Mouse (Mus musculus): ENCODE results near the gene Zfp683.

Zfp683 gene

GRCm38 (mm10) chr4:134053538-134053937 is at the start of gene Zfp683:
Zfp683 (plus strand) TSS chr4:134053838.
- no peak for DNase-seq (ENCODE audit: low spot score in 2 of 2)

DNA sequence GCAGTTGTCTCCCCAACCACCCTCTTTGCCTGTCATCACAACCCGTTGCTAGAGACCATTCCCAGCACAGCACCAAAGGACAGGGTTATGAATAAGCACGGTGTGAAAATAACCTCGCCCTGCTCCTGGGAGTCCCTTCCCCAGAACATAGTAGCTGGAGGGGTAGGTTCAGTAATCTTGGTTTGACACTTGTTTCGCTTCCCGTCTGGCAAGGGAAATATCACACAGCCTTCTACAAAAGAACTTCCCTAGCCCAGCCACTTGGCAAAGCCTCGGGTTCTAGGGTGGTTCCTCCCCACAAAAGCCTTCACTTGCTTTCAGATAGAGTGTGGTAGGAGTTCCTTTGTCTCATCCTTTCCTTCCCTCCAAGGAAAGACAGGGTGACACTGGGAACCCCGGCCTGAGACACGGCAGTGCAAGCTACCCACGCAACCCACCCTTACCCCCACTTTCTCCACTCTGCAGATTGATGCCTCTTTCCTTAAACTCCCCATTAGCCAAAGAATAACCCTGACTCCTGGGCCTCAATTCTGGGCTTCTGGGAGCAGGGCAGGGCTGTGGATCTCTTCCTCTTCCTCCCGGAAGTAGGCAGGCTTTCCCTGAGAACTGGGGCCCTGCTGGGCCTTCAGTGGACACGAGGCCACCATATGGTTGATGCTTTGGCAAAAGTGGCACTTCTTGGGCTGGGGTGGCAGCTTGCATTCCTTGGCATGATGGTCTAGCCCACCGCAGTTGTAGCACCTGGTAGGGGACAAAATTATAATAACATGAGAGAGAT is 47.9 kb upstream of the Zfp683 start:
- DNase-seq (ENCODE audit: low spot score in 2 of 2): no peak

- DNase-seq (ENCODE audit: low spot score in 2 of 2): no peak
Observed at GRCm38 (mm10) chr4:134006845-134007244, 46.8 kb upstream of the Zfp683 start.

GRCm38 (mm10) chr4:134009709-134010108 is 43.9 kb upstream of the Zfp683 start:
- DNase-seq (ENCODE audit: low spot score in 2 of 2): no peak

DNA sequence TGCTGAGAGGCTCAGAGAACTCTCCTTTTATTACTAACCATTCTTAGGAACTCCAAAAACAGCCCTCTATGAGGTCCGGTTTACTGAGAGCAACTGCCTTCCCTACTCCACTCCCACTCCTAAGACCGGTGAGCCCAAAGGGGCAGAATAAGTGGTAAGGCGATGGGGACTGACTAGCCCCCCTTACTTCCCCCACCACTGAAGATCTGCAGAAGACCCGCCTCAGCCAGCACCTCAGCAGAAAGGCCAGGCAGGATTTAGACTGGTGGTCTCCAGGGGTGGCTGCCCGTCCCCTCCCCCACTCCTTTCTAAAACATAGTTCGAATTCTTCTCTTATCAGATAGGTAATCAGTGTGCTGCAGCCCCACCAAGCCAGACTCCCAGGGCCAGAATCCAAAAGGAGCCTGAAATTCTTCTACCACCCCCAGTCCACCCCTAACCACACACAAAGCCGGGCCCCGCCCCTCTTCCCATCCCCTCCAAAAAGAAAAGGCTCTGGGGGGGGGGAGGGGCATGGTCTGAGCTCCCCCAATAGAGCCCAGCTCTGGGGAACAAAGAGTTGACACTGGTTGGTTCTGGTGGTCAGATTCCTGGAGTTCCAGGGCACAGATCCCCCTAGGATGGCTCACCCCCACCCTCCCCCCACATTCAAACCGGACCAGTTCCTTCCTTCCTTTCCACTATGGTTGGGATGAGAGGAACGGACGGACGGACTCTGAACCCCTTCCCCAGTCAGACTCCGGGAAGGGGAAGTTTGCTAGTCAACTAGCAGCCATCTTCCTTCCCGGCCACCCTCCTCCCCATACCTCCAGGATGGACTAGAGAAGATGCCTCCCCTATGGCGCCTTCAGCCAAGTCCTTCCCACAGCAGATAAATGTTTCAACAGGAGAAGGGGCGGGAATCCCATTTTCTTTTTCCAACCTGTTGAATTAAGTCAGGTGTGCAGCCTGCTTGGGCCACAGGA is 41.9 kb upstream of the Zfp683 start:
- no peak for DNase-seq (ENCODE audit: low spot score in 2 of 2)

DNA sequence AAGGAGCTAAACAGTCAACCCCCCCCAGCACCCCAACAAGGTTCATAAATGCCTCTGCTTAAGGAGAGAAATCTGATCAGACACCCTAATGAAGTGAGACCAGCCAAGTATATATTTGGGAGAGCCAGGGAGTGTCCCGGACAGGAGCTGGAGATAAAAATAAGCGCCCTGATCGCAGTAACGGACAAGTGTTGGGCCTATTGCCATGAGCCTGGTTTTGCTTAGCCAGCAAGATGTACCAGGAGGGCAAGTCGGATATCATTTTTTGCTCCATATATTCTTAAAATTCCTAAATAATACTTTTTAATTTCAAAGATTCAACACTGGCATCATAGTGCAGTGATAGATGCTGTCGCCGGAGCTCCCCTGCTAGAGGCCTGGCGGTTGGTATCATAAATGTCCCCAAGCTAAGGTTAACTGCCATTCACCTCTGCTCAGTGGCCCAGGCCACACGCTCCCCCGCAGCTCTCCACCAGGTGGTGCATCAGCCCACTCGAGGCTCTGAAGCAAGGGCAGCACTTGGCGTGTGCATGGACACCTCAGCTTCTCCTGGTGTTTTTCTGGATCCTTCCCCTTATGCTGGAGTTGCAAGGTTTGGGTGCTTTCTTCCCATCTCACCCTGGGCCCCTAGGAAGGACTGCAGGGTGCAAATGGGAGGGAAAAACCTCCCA is 40.6 kb upstream of the Zfp683 start:
- DNase-seq (ENCODE audit: low spot score in 2 of 2): no peak

DNA sequence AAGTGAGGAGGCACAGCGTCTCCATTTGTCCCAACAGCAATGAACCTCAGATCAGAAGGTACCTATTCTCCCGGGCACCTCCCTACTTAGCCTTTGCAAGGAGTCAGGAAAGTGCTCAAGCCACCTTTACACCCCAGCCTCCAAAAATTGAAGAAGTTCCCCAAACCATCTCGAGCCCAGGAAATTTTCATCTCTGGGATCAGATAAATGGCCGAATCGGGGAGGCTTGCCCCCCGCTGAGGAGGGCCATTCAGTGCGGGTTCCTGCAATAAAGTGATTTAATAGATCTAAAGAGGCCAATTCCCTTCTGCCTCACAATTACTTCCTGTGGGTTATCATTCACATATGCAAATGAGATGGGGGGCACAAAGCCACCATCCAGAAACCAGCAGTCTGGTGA is 37.4 kb upstream of the Zfp683 start:
- no peak for DNase-seq (ENCODE audit: low spot score in 2 of 2)

- DNase-seq (ENCODE audit: low spot score in 2 of 2): no peak
Observed at GRCm38 (mm10) chr4:134016767-134017166, 36.9 kb upstream of the Zfp683 start.

DNA sequence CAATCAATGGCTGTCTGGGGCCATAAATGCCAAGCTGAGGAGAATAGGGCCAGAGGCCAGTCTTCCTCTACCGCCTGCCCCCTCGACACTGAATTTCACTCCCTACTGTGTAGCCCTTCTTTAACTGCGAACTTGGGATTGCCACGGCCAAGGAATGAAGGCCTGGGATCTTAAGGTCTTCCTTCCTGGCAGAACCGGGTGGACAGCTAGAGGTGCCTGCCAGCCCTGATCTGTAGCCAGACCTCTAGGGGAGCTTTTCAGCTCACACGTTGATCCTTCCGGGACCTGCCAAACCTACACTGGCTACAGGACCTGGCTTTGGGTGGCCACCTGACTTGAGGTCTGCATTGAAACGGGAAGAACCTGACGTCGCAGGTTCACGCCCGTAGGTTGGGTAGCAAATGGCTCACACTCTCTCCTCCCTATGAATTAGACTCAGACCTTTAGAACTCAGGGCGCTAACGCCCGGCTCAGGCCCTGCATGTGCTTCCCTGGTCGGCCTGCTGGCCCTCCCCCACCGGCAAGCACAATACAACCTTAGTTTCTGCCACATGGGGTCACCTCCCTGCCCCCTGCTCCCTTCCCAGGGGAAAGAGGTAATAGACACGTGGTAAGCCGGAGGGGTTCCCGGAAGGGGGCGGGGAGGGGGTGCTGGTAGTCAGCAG is 36.3 kb upstream of the Zfp683 start:
- no peak for DNase-seq (ENCODE audit: low spot score in 2 of 2)

DNA sequence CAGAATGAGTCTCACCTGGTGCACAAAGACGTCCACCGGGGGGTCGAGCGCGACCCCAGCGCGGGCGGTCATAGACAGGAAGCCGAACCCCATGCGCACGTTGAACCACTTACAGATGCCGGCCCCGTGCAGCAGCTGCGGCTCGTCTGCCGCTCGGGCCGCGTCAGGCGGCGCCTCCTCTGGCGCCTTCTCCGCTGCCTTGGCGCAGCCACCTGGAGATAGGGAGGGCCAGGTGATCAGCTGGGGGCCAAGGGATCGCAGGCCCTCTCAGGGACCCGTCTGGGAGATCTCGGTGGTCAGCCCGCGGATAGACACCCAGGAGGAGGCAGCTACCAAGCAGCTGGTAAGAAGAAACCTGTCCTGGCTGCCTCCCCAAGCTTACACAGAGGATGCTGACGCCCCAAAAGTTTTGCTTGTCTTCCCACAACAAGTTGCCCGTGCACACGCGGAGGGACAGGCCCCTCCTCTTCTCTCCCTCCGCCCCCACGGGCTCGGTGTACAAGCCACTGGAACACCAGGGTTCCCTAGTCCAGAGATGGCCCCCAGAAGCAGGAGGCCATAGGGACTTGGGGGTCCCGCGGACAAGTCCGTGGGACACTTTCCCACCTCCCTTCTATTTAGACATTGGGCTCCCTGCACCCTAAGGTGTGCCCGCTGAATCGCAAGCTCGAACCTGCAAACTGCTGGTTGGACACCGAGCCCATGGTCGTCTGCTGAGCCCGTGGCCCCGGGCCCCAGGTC is 35.4 kb upstream of the Zfp683 start:
- DNase-seq (ENCODE audit: low spot score in 2 of 2): no peak

DNA sequence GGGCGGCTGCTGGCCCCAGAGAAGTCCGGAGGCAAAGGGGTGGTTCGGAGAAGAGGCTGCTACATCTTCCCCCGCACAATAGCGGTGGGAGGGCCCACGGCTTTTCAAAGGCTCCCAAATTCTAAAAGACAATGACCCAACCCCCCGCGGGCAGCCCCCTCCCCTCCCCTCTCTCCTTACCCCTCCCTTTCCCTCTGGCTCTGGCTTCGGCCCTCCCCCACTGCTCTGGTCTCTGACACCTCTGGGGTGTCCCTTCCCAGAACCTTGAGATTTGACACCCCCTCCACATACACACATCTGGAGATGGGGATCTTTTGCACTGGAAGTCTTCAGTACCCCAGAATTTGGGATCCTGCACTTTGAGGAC is 34.9 kb upstream of the Zfp683 start, which contains the start of gene Lin28a:
Gene Lin28a (minus strand): TSS at position 63 of the 367 bp plus-strand sequence.
- DNase-seq (ENCODE audit: low spot score in 2 of 2): no peak

DNA sequence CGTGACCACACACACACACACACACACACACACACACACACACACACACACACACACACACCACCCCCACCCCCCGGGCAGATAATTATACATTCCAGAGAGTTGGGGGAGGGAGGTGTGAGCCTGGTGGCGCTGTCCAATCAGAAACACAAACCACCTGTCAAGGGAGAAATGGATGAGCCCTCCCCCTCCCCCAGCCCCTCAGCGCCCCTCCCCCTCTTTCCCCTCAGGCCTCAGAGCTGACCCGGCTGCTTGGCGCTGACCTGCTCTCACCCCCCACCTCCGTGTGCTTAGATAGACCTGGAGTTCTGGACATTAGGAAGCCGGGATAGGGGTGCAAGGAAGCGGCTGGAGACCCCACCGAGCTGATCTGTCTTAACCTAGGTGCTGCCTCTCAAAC is 34.4 kb upstream of the Zfp683 start:
- no peak for DNase-seq (ENCODE audit: low spot score in 2 of 2)

GRCm38 (mm10) chr4:134019641-134020351 is 33.8 kb upstream of the Zfp683 start:
- no peak for DNase-seq (ENCODE audit: low spot score in 2 of 2)

- DNase-seq (ENCODE audit: low spot score in 2 of 2): peak in 1 of 2 experiments; percentile 19
Observed at GRCm38 (mm10) chr4:134020621-134021020, 33.0 kb upstream of the Zfp683 start.

DNA sequence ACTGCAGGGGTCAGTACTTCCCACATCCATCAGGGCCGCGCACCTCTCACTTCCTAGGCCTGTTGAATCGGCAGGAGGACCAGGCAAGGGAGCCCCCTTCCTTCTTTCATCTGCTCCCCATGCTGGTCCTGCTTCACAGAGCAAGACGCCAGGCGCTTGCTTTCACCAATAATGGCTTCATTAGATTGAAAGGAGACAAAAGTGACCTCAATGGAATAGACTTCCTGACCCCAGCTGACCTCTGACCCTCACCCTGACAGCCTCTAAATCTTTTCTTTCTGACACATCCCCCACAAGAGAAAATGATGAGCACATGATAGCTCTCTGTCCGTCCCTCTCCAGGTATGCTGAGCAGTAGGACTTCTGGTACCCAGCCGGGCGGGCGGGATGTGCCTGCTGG is 27.8 kb upstream of the Zfp683 start:
- DNase-seq (ENCODE audit: low spot score in 2 of 2): no peak

DNA sequence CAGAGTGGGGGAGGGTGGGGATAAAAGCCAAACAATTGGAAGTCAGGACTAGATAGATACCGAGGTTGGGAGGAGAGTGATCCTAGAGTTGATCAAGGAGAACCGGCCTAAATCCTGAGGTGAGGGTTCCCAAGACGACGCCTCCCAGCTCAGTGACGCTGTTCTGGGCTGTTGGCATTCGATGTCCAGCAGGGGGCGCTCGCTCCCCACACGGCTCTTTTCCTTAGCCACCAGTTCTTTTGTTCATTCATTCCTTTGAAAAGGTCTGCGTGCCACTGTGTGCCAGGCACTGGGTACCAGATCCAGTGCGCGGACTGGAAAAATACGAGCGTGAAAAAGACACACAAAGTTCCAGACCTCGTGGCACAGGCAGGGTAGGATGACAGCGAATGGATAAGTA is 17.7 kb upstream of the Zfp683 start:
- peak; percentile 38 to 78 for DNase-seq (ENCODE audit: low spot score in 2 of 2)

- no peak for DNase-seq (ENCODE audit: low spot score in 2 of 2)
Observed at GRCm38 (mm10) chr4:134041317-134042123, 12.1 kb upstream of the Zfp683 start.

DNA sequence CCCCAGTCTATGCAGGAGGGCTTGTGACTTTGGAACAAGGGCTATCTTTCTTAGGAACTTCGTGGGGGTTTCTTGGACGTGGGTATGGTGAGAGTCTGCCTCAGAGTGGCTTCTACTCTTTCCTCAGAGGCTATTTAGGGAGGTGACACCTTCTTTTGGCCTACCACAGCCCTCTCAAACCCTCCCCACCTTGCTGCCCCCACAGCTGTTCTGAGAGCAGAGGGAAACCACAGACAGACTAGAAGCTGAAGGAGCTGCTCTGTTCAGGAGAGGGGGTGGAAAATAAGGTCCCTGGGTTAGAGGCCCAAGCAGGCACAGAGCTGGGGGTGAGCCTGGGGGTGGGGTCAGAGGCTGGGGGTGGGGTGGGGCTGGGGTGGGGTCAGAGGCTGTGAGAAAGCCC is 10.6 kb upstream of the Zfp683 start:
- DNase-seq (ENCODE audit: low spot score in 2 of 2): no peak

GRCm38 (mm10) chr4:134047648-134048047 is 6.0 kb upstream of the Zfp683 start:
- no peak for DNase-seq (ENCODE audit: low spot score in 2 of 2)

All from frontal cortex, postnatal 10 days (tissue).